Mouse (Mus musculus): Measurements from ENCODE around the gene Rasal3. TPM values are rescaled to one million over a fixed set of nuclear protein-coding genes. Genes with fewer than 3 reads are reported as not detected.

Rasal3 gene
- total and polyA plus RNA-seq, 2 experiments, result 0.83 to 1.6 TPM

- 16% methylated on average over 4 of the region's 4 CpGs for WGBS
- Histone ChIP-seq H3K27me3 (ENCODE audit: control insufficient read depth, insufficient read depth, low read length) (no peaks in the 10 kb centered on the region), H3K4me1 (ENCODE audit: control insufficient read depth, insufficient read depth, low read length) (peaks cover 11% of the 10 kb centered on the region), H3K9ac (ENCODE audit: low read depth, low read length) (no peak overlapping the region), H3K27ac (replicated peaks; ENCODE audit: insufficient read depth, low read depth, low read length) (peak overlapping the region; percentile 43; the same call in 1 of the 2 replicates), H3K79me2 (ENCODE audit: control insufficient read depth, insufficient read depth, low read length) (peaks cover 11% of the 10 kb centered on the region; the same call in 1 of the 2 replicates), H3K4me3 (ENCODE audit: insufficient read depth, low read depth, low read length) (no peak overlapping the region), H3K36me3 (ENCODE audit: control insufficient read depth, insufficient read depth, low read length) (peaks cover 11% of the 10 kb centered on the region)
- peak; percentile 96 for DNase-seq (ENCODE audit: extremely low read depth, low read depth, low spot score)
- no peak for TF ChIP-seq POLR2A (IDR thresholded peaks at IDR 0.05; ENCODE audit: extremely low read depth, insufficient read depth, low read length)
- no peak for TF ChIP-seq CTCF (IDR thresholded peaks at IDR 0.05; ENCODE audit: low read depth, low read length)
Observed at GRCm38 (mm10) chr17:32353696-32354095, 49.7 kb downstream of the Rasal3 start.

- no peak overlapping the region for H3K27ac ChIP-seq (replicated peaks; ENCODE audit: insufficient read depth, low read depth, low read length)
- DNase-seq (ENCODE audit: extremely low read depth, low read depth, low spot score), result no peak
- H3K79me2 ChIP-seq (ENCODE audit: control insufficient read depth, insufficient read depth, low read length), result peaks cover 14% of the 10 kb centered on the region; the same call in 1 of the 2 replicates
- H3K4me1 ChIP-seq (ENCODE audit: control insufficient read depth, insufficient read depth, low read length), result peaks cover 14% of the 10 kb centered on the region
- no peaks in the 10 kb centered on the region for H3K27me3 ChIP-seq (ENCODE audit: control insufficient read depth, insufficient read depth, low read length)
- H3K4me3 ChIP-seq (ENCODE audit: insufficient read depth, low read depth, low read length), result no peak overlapping the region
- no peak for TF ChIP-seq CTCF (IDR thresholded peaks at IDR 0.05; ENCODE audit: low read depth, low read length)
- TF ChIP-seq POLR2A (IDR thresholded peaks at IDR 0.05; ENCODE audit: extremely low read depth, insufficient read depth, low read length), result no peak
- peaks cover 8% of the 10 kb centered on the region; the same call in 1 of the 2 replicates for H3K36me3 ChIP-seq (ENCODE audit: control insufficient read depth, insufficient read depth, low read length)
- H3K9ac ChIP-seq (ENCODE audit: low read depth, low read length), result no peak overlapping the region
Observed at GRCm38 (mm10) chr17:32351726-32352125, 51.7 kb downstream of the Rasal3 start.

GRCm38 (mm10) chr17:32351269-32351668 is 52.1 kb downstream of the Rasal3 start:
- WGBS, result 80% methylated on average over 3 of the region's 3 CpGs
- peaks cover 14% of the 10 kb centered on the region for H3K4me1 ChIP-seq (ENCODE audit: control insufficient read depth, insufficient read depth, low read length)
- no peak for TF ChIP-seq CTCF (IDR thresholded peaks at IDR 0.05; ENCODE audit: low read depth, low read length)
- no peak for TF ChIP-seq POLR2A (IDR thresholded peaks at IDR 0.05; ENCODE audit: extremely low read depth, insufficient read depth, low read length)
- no peak overlapping the region for H3K27ac ChIP-seq (replicated peaks; ENCODE audit: insufficient read depth, low read depth, low read length)
- H3K79me2 ChIP-seq (ENCODE audit: control insufficient read depth, insufficient read depth, low read length), result peaks cover 16% of the 10 kb centered on the region; the same call in 1 of the 2 replicates
- H3K27me3 ChIP-seq (ENCODE audit: control insufficient read depth, insufficient read depth, low read length), result no peaks in the 10 kb centered on the region
- H3K4me3 ChIP-seq (ENCODE audit: insufficient read depth, low read depth, low read length), result no peak overlapping the region
- H3K9ac ChIP-seq (ENCODE audit: low read depth, low read length), result no peak overlapping the region
- DNase-seq (ENCODE audit: extremely low read depth, low read depth, low spot score), result no peak
- peaks cover 8% of the 10 kb centered on the region; the same call in 1 of the 2 replicates for H3K36me3 ChIP-seq (ENCODE audit: control insufficient read depth, insufficient read depth, low read length)

DNA sequence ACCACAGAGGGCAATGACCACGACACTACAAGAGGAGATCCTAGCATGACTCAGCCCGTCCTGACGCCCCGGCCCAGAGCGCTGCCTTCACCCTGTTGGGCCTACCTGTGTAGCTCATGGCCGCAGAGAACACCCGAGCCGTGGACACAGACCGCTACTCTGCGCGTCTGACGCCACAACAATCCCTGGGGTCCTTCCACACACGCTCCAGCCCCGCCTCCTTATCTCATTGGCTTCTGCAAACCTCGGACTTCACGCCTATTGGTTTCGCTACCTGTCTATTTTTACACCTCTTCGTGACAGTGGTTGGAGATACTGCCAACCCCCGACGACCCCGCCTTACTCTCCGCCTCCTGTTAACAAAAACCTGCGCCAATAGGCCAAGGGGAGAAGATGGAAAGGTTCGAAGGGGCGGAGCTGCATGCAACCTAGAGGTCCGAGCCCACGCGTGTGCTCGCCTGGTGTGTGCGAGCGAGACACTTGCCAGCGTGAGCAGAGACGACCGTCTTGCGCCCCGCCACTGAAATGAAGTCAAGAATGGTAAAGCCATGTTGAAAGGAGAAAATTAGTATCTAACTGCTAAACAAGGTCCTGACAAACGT is 52.9 kb downstream of the Rasal3 start, which contains the start of gene Akap8l:
TSS of gene Akap8l (minus strand) at position 226 of the 602 bp plus-strand sequence.
- DNase-seq (ENCODE audit: extremely low read depth, low read depth, low spot score), result peak; percentile 98
- under 1% methylated on average over 37 of the region's 37 CpGs for WGBS
- Histone ChIP-seq H3K4me3 (ENCODE audit: insufficient read depth, low read depth, low read length) (peak within 1 kb of the TSS; percentile 85), H3K79me2 (ENCODE audit: control insufficient read depth, insufficient read depth, low read length) (peaks cover 16% of the 10 kb centered on the region; the same call in 1 of the 2 replicates), H3K27me3 (ENCODE audit: control insufficient read depth, insufficient read depth, low read length) (no peaks in the 10 kb centered on the region), H3K9ac (ENCODE audit: low read depth, low read length) (peak within 1 kb of the TSS; percentile 86), H3K36me3 (ENCODE audit: control insufficient read depth, insufficient read depth, low read length) (peaks cover 2% of the 10 kb centered on the region; the same call in 1 of the 2 replicates), H3K27ac (replicated peaks; ENCODE audit: insufficient read depth, low read depth, low read length) (peak within 1 kb of the TSS; percentile 80), H3K4me1 (ENCODE audit: control insufficient read depth, insufficient read depth, low read length) (peaks cover 14% of the 10 kb centered on the region)
- peak; percentile 97 for TF ChIP-seq POLR2A (IDR thresholded peaks at IDR 0.05; ENCODE audit: extremely low read depth, insufficient read depth, low read length)
- no peak for TF ChIP-seq CTCF (IDR thresholded peaks at IDR 0.05; ENCODE audit: low read depth, low read length)

GRCm38 (mm10) chr17:32349851-32350381 is 53.5 kb downstream of the Rasal3 start:
- peak overlapping the region; percentile 80 for H3K27ac ChIP-seq (replicated peaks; ENCODE audit: insufficient read depth, low read depth, low read length)
- peak overlapping the region; percentile 85 for H3K4me3 ChIP-seq (ENCODE audit: insufficient read depth, low read depth, low read length)
- no peaks in the 10 kb centered on the region for H3K27me3 ChIP-seq (ENCODE audit: control insufficient read depth, insufficient read depth, low read length)
- peaks cover 14% of the 10 kb centered on the region for H3K4me1 ChIP-seq (ENCODE audit: control insufficient read depth, insufficient read depth, low read length)
- peak; percentile 33 for DNase-seq (ENCODE audit: extremely low read depth, low read depth, low spot score)
- H3K36me3 ChIP-seq (ENCODE audit: control insufficient read depth, insufficient read depth, low read length), result 0 out of 2 replicates have a peak, but pooled peaks cover under 1% of the 10 kb centered on the region
- peaks cover 16% of the 10 kb centered on the region; the same call in 1 of the 2 replicates for H3K79me2 ChIP-seq (ENCODE audit: control insufficient read depth, insufficient read depth, low read length)
- no peak for TF ChIP-seq CTCF (IDR thresholded peaks at IDR 0.05; ENCODE audit: low read depth, low read length)
- TF ChIP-seq POLR2A (IDR thresholded peaks at IDR 0.05; ENCODE audit: extremely low read depth, insufficient read depth, low read length), result no peak
- under 1% methylated on average over 24 of the region's 24 CpGs for WGBS
- H3K9ac ChIP-seq (ENCODE audit: low read depth, low read length), result peak overlapping the region; percentile 86

Data from liver, adult 2 months (tissue).